Mouse (Mus musculus): ENCODE measurements around the gene Tbc1d22a.

GRCm38 (mm10) chr15:86508406-86509176 is 294.3 kb downstream of the Tbc1d22a start:
- TF ChIP-seq CTCF (IDR thresholded peaks at IDR 0.05; ENCODE audit: insufficient read depth, low read depth, low read length) (no peak), POLR2A (IDR thresholded peaks at IDR 0.05; ENCODE audit: insufficient read depth, low read depth, low read length) (no peak)

Measured in olfactory bulb, adult 2 months (tissue).